Mouse (Mus musculus) right cerebral cortex, postnatal 36 days (tissue): ENCODE results near the gene Cacng8.

Source experiments
- DNase-seq, 2 experiments: peaks; one replicate each; pipeline ENCODE4 v3.0.0; 2022; ENCODE audit warnings: low spot score in 2 of 2, mixed read lengths in 1 of 2

Gene Cacng8

GRCm38 (mm10) chr7:3390413-3391080 is at the start of gene Cacng8:
Gene Cacng8, plus strand, starts transcription at chr7:3390683.
- no peak for DNase-seq

DNA sequence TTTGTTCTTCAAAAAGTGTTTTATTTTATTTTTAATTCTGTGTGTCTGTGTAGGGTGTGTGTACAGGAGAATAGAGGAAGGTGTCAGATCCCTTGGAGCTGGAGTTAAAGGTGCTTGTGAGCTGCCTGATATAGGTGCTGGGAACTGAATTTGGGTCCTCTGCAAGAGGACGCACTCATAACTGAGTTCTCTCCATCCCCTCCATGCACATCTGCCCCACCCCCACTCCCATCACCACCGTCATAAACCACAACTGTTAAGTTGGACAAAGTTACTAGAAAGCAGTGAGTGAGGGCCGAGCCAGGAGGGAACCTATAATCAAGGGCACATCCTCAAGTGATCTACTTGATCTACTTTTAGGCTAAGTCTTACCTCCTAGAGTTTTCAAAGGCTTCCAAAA is 46.6 kb upstream of the Cacng8 start:
- DNase-seq = no peak

GRCm38 (mm10) chr7:3345301-3345700 is 45.2 kb upstream of the Cacng8 start:
- no peak for DNase-seq

DNA sequence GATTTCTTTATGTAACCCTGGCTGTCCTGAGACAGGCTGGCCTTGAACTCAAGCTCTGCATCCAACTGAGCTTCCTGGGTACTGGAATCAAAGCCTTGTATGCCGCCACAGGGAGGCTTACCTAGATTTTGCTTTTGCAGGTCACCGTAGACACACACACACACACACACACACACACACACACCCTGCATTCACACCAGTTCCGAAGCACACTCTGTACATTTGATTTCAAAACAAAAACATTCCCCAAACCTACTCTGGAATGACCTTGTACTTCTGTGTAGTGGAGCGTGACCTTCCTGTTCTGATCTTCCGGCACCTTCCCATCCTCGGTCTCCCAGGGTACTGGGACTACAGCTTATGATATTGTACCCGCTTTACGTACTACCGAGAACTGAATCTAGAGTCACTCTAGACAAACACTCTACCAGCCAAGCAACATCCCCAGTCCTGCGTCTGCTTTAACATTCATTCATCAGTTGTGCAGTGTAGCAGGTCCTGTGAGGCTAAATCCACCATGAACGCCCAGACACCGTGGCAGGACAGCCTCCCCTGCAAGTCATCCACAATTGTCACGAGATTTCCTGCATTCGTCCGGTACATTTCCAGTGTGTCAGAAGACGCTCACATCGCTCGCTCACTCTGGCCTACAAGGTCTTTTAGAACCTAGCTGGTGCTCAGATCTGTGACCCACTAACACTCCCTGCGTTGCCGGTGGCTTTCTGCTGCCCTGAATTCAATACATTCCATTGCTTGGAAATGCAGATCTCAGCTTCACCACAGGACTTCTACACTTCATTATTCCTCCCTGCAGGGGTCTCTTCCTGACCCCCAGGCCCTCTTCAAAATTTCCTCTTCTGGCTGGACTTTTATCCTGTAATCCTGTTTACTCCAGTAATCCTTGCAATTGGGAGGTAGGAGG is 42.9 kb upstream of the Cacng8 start:
- DNase-seq = no peak

DNA sequence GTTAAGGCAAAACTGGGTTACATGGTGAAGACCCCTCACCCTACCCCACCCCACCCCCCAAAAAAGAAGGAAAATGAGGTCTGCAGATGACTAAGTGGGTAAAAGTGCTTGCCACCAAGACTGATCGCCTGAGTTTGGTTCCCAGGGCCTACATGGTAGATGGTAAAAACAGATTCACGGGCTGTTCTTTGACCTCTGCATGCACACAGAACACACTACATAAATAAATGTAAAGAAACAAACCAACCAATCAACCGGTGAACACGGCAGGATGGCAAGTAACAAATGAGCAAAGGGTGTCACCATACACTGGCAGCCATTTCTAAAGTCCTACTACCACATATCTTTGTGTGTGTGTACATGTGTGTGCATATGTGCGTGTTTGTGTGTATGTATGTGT is 42.2 kb upstream of the Cacng8 start:
- DNase-seq = no peak

DNA sequence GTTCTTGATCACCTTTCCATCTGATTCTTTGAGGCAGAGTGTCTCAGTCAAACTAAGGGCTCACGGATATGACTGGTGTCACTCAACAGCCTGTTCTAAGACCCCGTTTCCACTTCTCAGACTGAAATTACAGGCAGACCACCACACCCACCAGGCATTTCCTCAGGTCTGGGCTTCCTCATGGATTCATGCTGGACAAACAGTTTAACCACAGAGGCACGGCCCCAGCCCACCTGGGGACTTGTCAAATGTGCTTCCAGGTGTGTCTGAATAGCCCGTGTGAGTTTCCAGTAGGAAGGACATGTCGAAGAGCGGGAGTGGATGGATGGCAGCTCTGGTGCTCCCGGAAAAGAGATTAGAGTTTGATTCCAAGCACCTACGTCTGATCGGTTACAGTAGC is 40.7 kb upstream of the Cacng8 start:
- no peak for DNase-seq

DNA sequence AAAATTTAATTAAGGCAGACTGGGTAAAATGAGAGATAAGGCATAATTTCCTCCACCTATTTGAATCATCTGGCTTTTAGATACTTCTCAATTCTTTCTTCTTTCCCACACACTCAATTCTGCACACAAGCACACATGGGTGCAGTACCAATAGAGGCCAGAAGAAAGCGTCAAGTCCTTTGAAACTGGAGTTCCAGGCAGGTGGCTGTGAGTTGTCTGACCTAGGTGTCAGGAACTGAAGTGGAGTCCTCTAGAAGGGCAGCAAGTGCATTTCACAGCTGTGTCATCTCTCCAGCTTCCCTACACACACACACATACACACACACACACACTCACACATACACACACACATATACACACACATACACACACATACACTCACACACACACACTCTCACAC is 38.9 kb upstream of the Cacng8 start:
- DNase-seq = no peak

DNA sequence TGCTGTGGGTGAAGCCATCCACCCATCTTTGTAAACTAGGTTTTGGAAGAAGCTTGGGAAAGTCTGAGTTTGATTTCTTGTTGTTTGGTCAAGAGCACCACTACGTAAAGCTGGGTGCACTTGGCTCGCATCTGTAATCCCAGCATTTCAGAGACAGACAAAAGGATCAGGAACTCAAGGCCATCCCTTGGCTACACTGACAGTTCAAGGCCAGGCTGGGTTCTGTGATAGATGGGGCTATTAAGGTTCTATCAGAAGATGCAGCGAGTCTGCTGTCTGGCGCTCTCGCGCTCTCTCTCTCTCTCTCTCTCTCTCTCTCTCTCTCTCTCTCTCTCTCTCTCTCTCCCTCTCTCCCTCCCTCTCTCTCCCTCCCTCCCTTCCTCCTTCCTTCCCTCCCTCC is 35.6 kb upstream of the Cacng8 start:
- DNase-seq = no peak

DNA sequence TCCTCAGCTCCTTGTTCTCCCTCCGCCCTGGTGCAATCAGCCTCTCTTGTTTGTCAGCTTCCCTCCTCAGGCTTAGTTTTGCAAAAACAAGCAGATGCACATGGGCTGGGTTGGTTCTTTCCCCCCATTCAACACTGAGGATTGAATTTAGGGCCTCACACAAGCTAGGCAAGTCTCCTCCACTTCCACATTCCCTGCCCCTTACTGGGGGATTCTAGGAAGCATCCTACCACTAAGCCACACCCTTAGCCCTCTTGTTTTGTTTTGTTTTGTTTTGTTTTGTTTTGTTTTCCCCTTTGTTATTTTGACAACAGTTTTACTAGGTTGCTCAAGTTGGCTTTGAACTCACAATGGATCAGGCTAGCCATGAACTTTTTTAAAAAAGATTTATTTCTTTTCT is 29.8 kb upstream of the Cacng8 start:
- DNase-seq = no peak

DNA sequence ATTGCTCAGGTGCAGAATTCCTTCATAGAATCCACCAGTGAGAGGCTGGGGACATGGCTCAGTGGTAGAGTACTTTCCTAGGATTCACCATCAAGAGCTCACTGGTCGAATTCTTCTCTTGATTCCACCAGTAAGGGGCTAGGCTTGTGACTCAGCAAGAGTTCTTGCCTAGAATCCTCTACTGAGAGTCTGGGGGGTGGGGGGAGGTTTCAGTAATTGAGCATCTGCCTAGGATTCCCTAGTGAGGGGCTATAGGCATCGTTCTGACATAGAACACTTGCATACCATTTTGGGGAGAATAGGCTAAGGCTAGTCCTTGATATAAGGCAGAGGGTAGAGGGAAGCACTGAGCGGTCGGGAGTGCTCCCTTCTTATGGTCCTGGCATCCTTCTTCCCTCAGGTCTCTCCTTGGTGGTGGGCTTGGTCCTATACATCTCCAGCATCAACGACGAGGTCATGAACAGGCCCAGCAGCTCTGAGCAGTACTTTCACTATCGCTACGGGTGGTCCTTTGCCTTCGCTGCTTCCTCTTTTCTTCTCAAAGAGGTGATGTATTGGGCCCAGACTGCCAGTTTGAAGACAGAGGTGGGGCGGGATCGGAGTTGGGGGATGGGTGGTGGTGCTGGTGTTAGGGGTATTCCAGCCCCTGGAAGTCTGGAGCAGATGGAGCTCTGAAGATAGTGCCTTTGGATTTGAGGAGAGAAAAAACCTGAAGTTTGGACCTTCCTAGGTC is 24.8 kb upstream of the Cacng8 start:
- no peak for DNase-seq

DNA sequence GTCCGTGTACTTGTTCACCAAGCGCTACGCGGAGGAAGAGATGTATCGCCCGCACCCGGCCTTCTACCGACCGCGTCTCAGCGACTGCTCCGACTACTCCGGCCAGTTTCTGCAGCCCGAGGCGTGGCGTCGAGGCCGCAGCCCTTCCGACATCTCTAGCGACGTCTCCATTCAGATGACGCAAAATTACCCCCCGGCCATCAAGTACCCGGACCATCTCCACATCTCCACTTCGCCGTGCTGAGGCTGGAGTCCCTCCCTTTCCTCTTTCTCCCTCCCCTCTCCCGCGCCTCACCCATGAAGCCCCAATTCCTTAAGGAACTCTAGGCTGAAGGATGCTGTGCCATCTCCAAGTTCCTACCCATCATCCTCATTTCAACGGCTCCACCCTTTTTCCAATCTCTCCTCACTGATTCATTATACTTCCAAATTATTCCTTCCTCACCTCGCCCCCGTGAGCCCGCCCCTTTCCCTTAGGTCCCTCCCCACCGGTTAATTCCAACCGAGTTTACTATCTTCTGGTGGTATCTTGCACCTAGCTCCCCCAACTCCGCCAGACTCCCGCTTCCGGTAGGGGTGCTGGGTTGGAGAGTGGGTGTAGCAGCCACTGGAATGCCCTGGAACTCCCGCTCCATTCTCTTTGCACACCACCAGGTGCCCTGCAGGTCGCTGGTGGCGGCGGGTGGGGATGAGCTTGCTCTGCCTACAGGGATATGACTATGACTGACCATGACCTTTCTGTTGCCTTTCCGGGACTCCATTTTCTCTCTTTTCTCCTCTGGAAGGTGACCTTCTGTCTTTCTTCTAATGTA is 23.6 kb upstream of the Cacng8 start:
- DNase-seq = peak in 1 of 2 experiments; percentile 28

DNA sequence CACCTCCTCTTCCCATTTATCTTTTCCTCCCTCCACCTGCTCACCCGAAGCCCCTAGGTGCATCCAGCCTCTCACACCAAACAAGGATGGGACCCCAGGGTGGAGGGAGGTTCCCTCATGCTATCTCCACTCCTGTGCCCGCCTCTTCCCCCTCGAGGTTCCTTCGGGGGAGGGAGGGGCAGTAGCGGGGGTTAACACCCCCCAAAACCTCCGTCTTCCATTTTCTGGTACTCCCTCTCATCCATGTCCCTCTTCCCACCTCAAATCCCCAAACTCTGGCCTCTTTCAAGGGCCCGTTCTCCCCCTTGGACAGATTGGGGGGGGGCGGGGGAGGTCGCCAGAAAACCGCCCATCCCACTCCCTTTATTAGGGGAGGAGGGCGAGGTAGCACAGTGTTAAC is 22.9 kb upstream of the Cacng8 start:
- DNase-seq = no peak

DNA sequence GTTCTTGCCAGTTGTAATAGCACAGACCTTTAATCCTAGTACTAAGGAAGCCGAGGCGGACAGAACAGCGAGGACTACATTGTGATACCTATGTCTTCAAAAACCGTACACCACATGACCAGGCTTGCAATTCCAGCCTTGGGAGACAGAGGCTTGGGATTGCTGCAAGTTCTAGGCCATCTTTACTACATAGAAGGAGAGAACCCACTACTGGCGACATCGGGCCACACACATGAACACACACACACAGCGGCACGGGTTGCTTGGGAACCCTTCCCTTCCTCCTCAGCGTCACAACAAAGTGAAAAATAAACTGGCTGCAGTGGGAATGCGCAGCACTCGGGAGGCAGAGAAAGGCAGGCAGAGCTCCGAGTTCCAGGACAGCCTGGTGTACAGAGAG is 22.2 kb upstream of the Cacng8 start:
- no peak for DNase-seq

DNA sequence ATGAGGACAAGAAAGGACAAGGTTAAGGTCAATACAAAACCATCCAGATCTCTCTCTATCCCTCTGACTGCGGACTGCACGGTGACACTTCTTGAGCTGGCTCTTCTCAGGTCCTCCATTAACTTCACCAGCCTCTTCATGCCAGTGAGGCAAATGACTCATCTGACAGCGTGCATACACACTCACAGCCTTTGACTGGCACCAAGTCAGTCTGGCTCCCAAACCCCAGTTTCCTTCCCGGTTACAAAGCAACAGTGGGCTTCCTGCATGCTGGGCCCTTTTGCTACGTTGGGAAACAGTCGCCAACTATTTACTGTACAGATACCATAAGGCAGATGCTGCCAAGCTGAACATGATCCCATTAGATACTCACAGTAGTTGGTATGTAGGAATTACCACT is 21.3 kb upstream of the Cacng8 start:
- DNase-seq = no peak

- no peak for DNase-seq
Observed at GRCm38 (mm10) chr7:3370407-3370806, 20.1 kb upstream of the Cacng8 start.

- DNase-seq = no peak
Observed at GRCm38 (mm10) chr7:3372376-3372775, 18.1 kb upstream of the Cacng8 start.

GRCm38 (mm10) chr7:3373754-3374153 is 16.7 kb upstream of the Cacng8 start:
- no peak for DNase-seq

DNA sequence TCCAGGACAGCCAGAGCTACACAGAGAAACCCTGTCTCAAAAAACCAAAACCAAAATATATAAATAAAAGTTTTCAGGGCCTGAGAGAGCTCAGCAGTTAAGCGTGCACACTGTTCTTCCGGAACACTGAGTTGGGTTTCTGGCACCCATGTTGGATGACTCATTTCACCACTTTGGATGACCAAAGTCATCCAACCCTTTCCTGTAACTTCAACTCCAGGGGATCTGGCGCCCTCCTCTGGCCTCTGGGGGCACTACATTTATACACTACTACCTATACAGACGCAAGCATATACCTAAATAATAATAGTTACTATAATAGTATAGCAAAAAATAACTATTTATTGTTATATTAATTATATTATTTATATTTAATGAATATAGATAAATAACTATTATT is 13.7 kb upstream of the Cacng8 start:
- no peak for DNase-seq

DNA sequence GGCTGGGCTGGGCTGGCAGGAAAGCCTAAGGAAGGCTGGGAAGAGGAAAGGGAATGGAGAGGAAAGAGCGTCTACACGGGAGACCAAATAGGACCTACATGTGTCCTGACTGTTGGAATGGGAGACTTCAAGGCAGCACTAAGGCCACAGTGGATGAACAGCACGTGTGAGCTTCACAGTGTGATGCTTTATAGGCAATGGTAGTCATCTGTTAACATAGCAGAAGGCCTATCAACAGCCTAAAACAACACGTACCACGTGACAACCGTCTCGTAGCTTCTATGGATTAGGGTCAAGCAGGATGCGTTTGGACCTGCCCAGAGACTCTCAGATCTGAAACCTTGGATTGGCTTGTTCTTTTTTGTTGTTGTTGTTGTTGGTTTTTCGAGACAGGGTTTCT is 8.4 kb upstream of the Cacng8 start:
- no peak for DNase-seq

DNA sequence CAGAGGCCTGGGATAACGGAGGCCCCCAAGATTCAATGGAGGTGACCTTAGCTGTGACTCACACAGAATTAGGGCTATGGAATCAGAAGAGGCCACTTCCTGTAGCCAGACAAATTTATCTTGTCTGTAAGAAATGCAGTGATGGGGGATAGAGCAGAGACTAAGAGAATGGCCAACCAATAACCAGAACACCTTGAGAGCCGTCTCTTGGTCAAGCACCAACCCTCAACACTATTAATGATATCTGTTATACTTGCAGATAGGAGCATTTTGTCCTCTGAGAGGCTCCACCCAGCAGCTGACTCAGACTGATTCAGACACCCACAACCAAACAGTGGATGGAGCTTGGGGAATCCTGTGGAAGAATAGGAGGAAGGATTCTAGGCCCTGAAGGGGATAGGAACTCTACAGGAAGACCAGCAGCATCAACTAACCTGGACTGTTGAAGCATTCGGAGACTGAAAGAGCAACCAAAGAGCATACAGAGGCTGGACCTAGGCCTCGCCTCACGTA is 5.6 kb upstream of the Cacng8 start:
- no peak for DNase-seq

DNA sequence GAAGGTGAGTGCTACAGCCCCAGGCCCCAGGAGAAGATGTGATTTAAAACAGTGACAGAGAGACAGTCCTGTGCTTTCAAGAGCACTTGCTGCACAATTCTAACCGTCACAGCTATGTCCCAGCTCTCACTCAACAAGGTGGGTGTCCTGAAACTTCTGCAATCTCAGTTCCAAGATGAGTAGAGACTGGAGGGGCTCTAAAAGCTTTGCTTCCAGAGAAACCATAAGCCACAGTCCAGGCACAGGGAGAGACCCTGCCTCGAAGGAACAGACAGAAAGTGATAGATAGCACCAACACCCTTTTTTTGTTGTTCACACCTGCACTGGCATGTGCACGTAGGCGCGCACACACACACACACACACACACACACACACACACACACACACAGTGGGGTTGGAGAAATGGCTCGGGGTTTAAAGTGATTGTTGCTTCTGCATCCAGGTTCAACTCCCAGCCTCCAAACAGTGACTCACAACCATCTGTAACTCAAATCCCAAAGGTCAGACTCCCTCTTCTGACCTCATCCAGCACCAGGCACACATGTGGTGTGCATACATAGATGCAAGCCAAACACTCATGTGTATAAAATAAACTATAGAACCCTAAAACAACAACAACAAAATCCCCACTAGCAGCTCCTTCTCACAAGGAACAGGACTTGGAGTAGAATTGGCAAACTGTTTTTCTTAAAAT is 4.3 kb upstream of the Cacng8 start:
- no peak for DNase-seq
